Comparison of ENCODE assay signal across 11 mouse cellular contexts in genomic region chr1:36054182-36054966, GRCm38 (mm10). TPM values are rescaled to one million over a fixed set of nuclear protein-coding genes. Genes with fewer than 3 reads are reported as not detected.
DNase-seq lines count a peak whose midpoint lies in the region; ATAC-seq and TF ChIP-seq lines count a peak whose summit lies in the region.
"Had no signal": no experiment of that assay in that cellular context is flagged by ENCODE, and none has a peak within 500 bp of the region (broad histone marks: within the 10 kb centered on the region; RNA-seq: fewer than 3 reads in every experiment).

No protein-coding gene starts in this region.

- no peak overlapping the region for H3K27ac ChIP-seq in liver, adult 2 months (replicated peaks; ENCODE audit: insufficient read depth, low read depth, low read length)
- H3K27ac ChIP-seq in hindbrain, embryonic 13.5 days, result no peak overlapping the region

- TF ChIP-seq POLR2A in liver, adult 2 months (IDR thresholded peaks at IDR 0.05; ENCODE audit: extremely low read depth, insufficient read depth, low read length), result no peak

- H3K4me1 ChIP-seq in liver, adult 2 months (ENCODE audit: control insufficient read depth, insufficient read depth, low read length), result no peaks in the 10 kb centered on the region
- H3K4me1 ChIP-seq in hindbrain, embryonic 13.5 days (replicated peaks), result no peaks in the 10 kb centered on the region

- no peak for TF ChIP-seq CTCF in liver, adult 2 months (IDR thresholded peaks at IDR 0.05; ENCODE audit: low read depth, low read length)

- ATAC-seq in erythroid progenitor cell, adult 5-6 weeks (replicated peaks; ENCODE audit: low FRiP score, poor library complexity, severe bottlenecking), result peak; percentile 98
- ATAC-seq in megakaryocyte progenitor cell, adult 5-6 weeks (replicated peaks; ENCODE audit: poor library complexity), result peak; percentile 93
- ATAC-seq in hindbrain, embryonic 13.5 days (ENCODE audit: low FRiP score), result no peak

- H3K9ac ChIP-seq in liver, adult 2 months (ENCODE audit: low read depth, low read length), result no peak overlapping the region
- H3K9ac ChIP-seq in hindbrain, embryonic 13.5 days, result no peak overlapping the region

- H3K4me3 ChIP-seq in liver, adult 2 months (ENCODE audit: insufficient read depth, low read depth, low read length), result no peak overlapping the region
- no peak overlapping the region for H3K4me3 ChIP-seq in hindbrain, embryonic 13.5 days
- H3K4me3 ChIP-seq: erythroblast, embryonic 14.5 days had no signal

- no peaks in the 10 kb centered on the region for H3K27me3 ChIP-seq in liver, adult 2 months (ENCODE audit: control insufficient read depth, insufficient read depth, low read length)
- H3K27me3 ChIP-seq in hindbrain, embryonic 13.5 days, result no peaks in the 10 kb centered on the region

- H3K4me2 ChIP-seq in hindbrain, embryonic 13.5 days, result no peak overlapping the region
- H3K4me2 ChIP-seq: heart, embryonic 11.5 days had no signal

- peak; percentile 64 for DNase-seq in liver, adult 2 months (ENCODE audit: extremely low read depth, low read depth, low spot score)
- DNase-seq in liver, result no peak
- DNase-seq in MEL-GATA-1-ER (ENCODE audit: extremely low read depth, low read depth), result peak; percentile 65
- no peak for DNase-seq in left cerebral cortex, adult 9 months (ENCODE audit: low spot score in 2 of 2)
- DNase-seq: right cerebral cortex, postnatal 25 days had no signal

- no peaks in the 10 kb centered on the region for H3K79me2 ChIP-seq in liver, adult 2 months (ENCODE audit: control insufficient read depth, insufficient read depth, low read length)

- no peaks in the 10 kb centered on the region for H3K36me3 ChIP-seq in liver, adult 2 months (ENCODE audit: control insufficient read depth, insufficient read depth, low read length)
- H3K36me3 ChIP-seq in hindbrain, embryonic 13.5 days, result no peaks in the 10 kb centered on the region
- H3K36me3 ChIP-seq: G1E had no signal

- no peaks in the 10 kb centered on the region for H3K9me3 ChIP-seq in hindbrain, embryonic 13.5 days
- H3K9me3 ChIP-seq: G1E had no signal

- 67% methylated on average over 9 of the region's 9 CpGs for whole genome bisulfite sequencing in liver, adult 2 months
- 90% methylated on average over 9 of the region's 9 CpGs for WGBS in hindbrain, embryonic 13.5 days

RNA-seq across cellular contexts. Expression of gene Hs6st1, which starts 13.8 kb away (rescaled TPM):
- total RNA-seq in liver, adult 2 months (2014; rRNA removed), result 40.2 and 43.7 TPM in 2 replicates
- 110 and 121 TPM in 2 replicates for polyA plus RNA-seq in liver, adult 2 months (2012; rRNA removed)
- 205 and 226 TPM in 2 replicates for total RNA-seq in erythroid progenitor cell, adult 5-6 weeks (2015; ENCODE audit: low replicate concordance)
- total RNA-seq in erythroid progenitor cell, adult 5-6 weeks (2017; ENCODE audit: low replicate concordance), result 148 and 153 TPM in 2 replicates
- 12.6 and 17.7 TPM in 2 replicates for total RNA-seq in megakaryocyte progenitor cell, adult 5-6 weeks (2015)
- 7.3 and 10.0 TPM in 2 replicates for total RNA-seq in megakaryocyte progenitor cell, adult 5-6 weeks (2017)
- 9.3 and 10.0 TPM in 2 replicates for polyA plus RNA-seq in hindbrain, embryonic 13.5 days (2015; fragmentation: Nextera tagmentation; extraction: Ambion mirVana)

Comparison
In these comparisons a context has a peak if more than half of its experiments do, and no peak if none do; other contexts are left out.
1. DNase-seq: peak in liver, adult 2 months (single experiment) and MEL-GATA-1-ER (single experiment); none in liver (single experiment) and left cerebral cortex, adult 9 months (0 of 2).